Mouse (Mus musculus) MEL (cell line): ENCODE data around the gene Lrrc3c.

ENCODE experiments used
- BHLHE40 ChIP-seq: IDR thresholded peaks from 2 replicates; pipeline ENCODE4 v1.6.1; 2012; ENCODE audit warnings: low read depth, mild to moderate bottlenecking, inconsistent platforms, low read length, improper control_type of control experiment, borderline replicate concordance
- CHD1 ChIP-seq: IDR thresholded peaks from 2 replicates; pipeline ENCODE4 v1.6.1; 2012; ENCODE audit warnings: low read depth, mild to moderate bottlenecking, inconsistent platforms, low read length, improper control_type of control experiment
- CTCF ChIP-seq, 3 experiments: IDR thresholded peaks in 2 of 3; conservative IDR thresholded peaks in 1 of 3; 2 replicates each; pipeline ENCODE4 v1.5.1; 2011 to 2012; ENCODE audit warnings: low read length in 3 of 3, low read depth in 2 of 3, mild to moderate bottlenecking in 2 of 3, improper control_type of control experiment in 1 of 3, inconsistent platforms in 1 of 3, mixed read lengths in 1 of 3, moderate library complexity in 1 of 3; ENCODE audit not compliant: control insufficient read depth in 1 of 3, insufficient read depth in 1 of 3, poor library complexity in 1 of 3, severe bottlenecking in 1 of 3
- ETS1 ChIP-seq: IDR thresholded peaks from 2 replicates; pipeline ENCODE4 v1.6.1; 2012; ENCODE audit warnings: low read depth, mild to moderate bottlenecking, inconsistent platforms, low read length, improper control_type of control experiment, moderate library complexity
- HCFC1 ChIP-seq: IDR thresholded peaks from 2 replicates; pipeline ENCODE4 v1.6.1; 2012; ENCODE audit warnings: low read depth, mild to moderate bottlenecking, inconsistent platforms, low read length, improper control_type of control experiment, moderate library complexity
- MAFK ChIP-seq: IDR thresholded peaks from 2 replicates; pipeline ENCODE4 v1.6.1; 2011; ENCODE audit warnings: low read depth, mild to moderate bottlenecking, low read length, improper control_type of control experiment, borderline replicate concordance
- MAX ChIP-seq: IDR thresholded peaks from 2 replicates; pipeline ENCODE4 v1.6.1; 2011; ENCODE audit warnings: low read length, improper control_type of control experiment
- MAZ ChIP-seq: IDR thresholded peaks from 2 replicates; pipeline ENCODE4 v1.6.1; 2012; ENCODE audit warnings: low read depth, mild to moderate bottlenecking, inconsistent platforms, low read length, improper control_type of control experiment
- MXI1 ChIP-seq: IDR thresholded peaks from 2 replicates; pipeline ENCODE4 v1.6.1; 2011; ENCODE audit warnings: mild to moderate bottlenecking, low read depth, low read length, improper control_type of control experiment
- NELFE ChIP-seq: IDR thresholded peaks from 2 replicates; pipeline ENCODE4 v1.6.1; 2011; ENCODE audit warnings: low read depth, low read length, improper control_type of control experiment
- POLR2A ChIP-seq, 2 experiments: IDR thresholded peaks; 2 replicates each; pipeline ENCODE4 v1.6.1; 2011 to 2012; ENCODE audit warnings: low read length in 2 of 2, mild to moderate bottlenecking in 2 of 2, control low read depth in 1 of 2, improper control_type of control experiment in 1 of 2, low read depth in 1 of 2, moderate library complexity in 1 of 2; ENCODE audit not compliant: control insufficient read depth in 1 of 2, insufficient read depth in 1 of 2, poor library complexity in 1 of 2
- ZKSCAN1 ChIP-seq: IDR thresholded peaks from 2 replicates; pipeline ENCODE4 v1.6.1; 2012; ENCODE audit warnings: low read depth, mild to moderate bottlenecking, inconsistent platforms, low read length, improper control_type of control experiment, moderate library complexity

GRCm38 (mm10) chr11:98597991-98598390 is at the start of gene Lrrc3c:
- TF ChIP-seq MXI1 (no peak), BHLHE40 (no peak), CTCF (IDR thresholded peaks at IDR 0.05 in 2 of 3, conservative IDR thresholded peaks at IDR 0.05 in 1 of 3; ENCODE audit: control insufficient read depth in 1 of 3, insufficient read depth in 1 of 3, low read depth in 2 of 3, low read length in 3 of 3, poor library complexity in 1 of 3, severe bottlenecking in 1 of 3) (no peak), POLR2A (IDR thresholded peaks at IDR 0.05; ENCODE audit: control insufficient read depth in 1 of 2, insufficient read depth in 1 of 2, low read depth in 1 of 2, low read length in 2 of 2, poor library complexity in 1 of 2) (no peak), HCFC1 (no peak), NELFE (no peak), MAZ (no peak), MAX (no peak), ETS1 (no peak), ZKSCAN1 (no peak), MAFK (no peak), CHD1 (no peak)
